Mouse (Mus musculus) layer of hippocampus, adult 18-20 months (tissue): ENCODE results near the gene Hccs. TPM values are rescaled to one million over a fixed set of nuclear protein-coding genes. Genes with fewer than 3 reads are reported as not detected.

ENCODE experiments used
- DNase-seq, 2 experiments: peaks; one replicate each; pipeline ENCODE4 v3.0.0; 2022; ENCODE audit warnings: low spot score in 2 of 2
- total RNA-seq, 2 experiments: library from RNA; stranded (reverse); gene quantifications; 2 replicates each; pipeline ENCODE4 v1.2.3; 2021

Gene Hccs
- total RNA-seq, 2 experiments from 2014 or later = 20.3 to 20.8 TPM

DNA sequence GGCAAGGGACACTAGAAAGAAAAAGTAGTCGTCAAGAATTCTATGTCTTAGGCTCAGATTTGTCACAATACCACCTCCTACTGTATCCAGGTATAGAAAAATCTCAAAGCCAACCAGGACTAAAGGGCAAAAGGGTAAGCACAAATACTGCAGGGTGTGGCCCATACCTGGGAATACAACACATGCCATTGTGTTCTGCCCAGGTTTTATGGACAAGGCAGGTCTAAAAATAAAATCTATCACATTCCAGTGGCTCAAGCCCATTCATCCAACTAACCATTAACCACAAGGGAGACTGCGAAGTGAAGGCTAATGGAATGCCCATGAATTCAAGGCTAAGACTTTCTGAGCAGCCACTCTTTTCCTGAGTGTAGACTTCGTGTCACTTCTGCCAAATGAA, 110.2 kb downstream of the Hccs start:
- DNase-seq = no peak

Other genes with a start within 250 kb of the Hccs start
- gene Amelx, start 133.2 kb downstream of the Hccs start, total RNA-seq = not detected